Mouse (Mus musculus): ENCODE data around the gene Pkp4. TPM values are rescaled to one million over a fixed set of nuclear protein-coding genes. Genes with fewer than 3 reads are reported as not detected.

The Pkp4 gene
- polyA plus RNA-seq, 1 experiment from 2014 or later: 7.6 TPM

GRCm38 (mm10) chr2:59229250-59229895 is 68.7 kb downstream of the Pkp4 start:
- Histone ChIP-seq H3K4me1 (no peaks in the 10 kb centered on the region), H3K27ac (no peak overlapping the region), H3K9me3 (replicated peaks) (no peaks in the 10 kb centered on the region), H3K4me3 (no peak overlapping the region), H3K27me3 (replicated peaks) (no peaks in the 10 kb centered on the region), H3K9ac (no peak overlapping the region), H3K4me2 (no peak overlapping the region), H3K36me3 (0 out of 2 replicates have a peak, but pooled peaks cover 6% of the 10 kb centered on the region)
- WGBS (ENCODE audit: insufficient replicate concordance): 79% methylated on average over 11 of the region's 11 CpGs
- no peak for ATAC-seq

GRCm38 (mm10) chr2:59230656-59231055 is 70.0 kb downstream of the Pkp4 start:
- no peak for ATAC-seq
- WGBS (ENCODE audit: insufficient replicate concordance): 63% methylated on average over 9 of the region's 9 CpGs
- no peak overlapping the region for H3K9ac ChIP-seq

GRCm38 (mm10) chr2:59231514-59231913 is 70.9 kb downstream of the Pkp4 start:
- ATAC-seq: no peak
- Histone ChIP-seq H3K36me3 (0 out of 2 replicates have a peak, but pooled peaks cover 6% of the 10 kb centered on the region), H3K27me3 (replicated peaks) (no peaks in the 10 kb centered on the region), H3K27ac (no peak overlapping the region), H3K9ac (no peak overlapping the region), H3K4me2 (no peak overlapping the region), H3K4me1 (no peaks in the 10 kb centered on the region), H3K4me3 (no peak overlapping the region), H3K9me3 (replicated peaks) (no peaks in the 10 kb centered on the region)
- WGBS (ENCODE audit: insufficient replicate concordance): 58% methylated on average over 5 of the region's 5 CpGs

More at GRCm38 (mm10) chr2:59230656-59231055, 70.0 kb downstream of the Pkp4 start:
- Histone ChIP-seq H3K4me1 (no peaks in the 10 kb centered on the region), H3K27ac (no peak overlapping the region), H3K4me3 (no peak overlapping the region), H3K9me3 (replicated peaks) (no peaks in the 10 kb centered on the region), H3K4me2 (no peak overlapping the region), H3K27me3 (replicated peaks) (no peaks in the 10 kb centered on the region), H3K36me3 (0 out of 2 replicates have a peak, but pooled peaks cover 6% of the 10 kb centered on the region)

GRCm38 (mm10) chr2:59233294-59233923 is 72.8 kb downstream of the Pkp4 start:
- no peaks in the 10 kb centered on the region for H3K27me3 ChIP-seq (replicated peaks)

GRCm38 (mm10) chr2:59233936-59234335 is 73.3 kb downstream of the Pkp4 start:
- no peak for ATAC-seq
- Histone ChIP-seq H3K36me3 (peaks cover 6% of the 10 kb centered on the region; the same call in 1 of the 2 replicates), H3K4me3 (no peak overlapping the region), H3K9me3 (replicated peaks) (no peaks in the 10 kb centered on the region), H3K27me3 (replicated peaks) (no peaks in the 10 kb centered on the region), H3K27ac (no peak overlapping the region), H3K4me1 (no peaks in the 10 kb centered on the region), H3K9ac (no peak overlapping the region), H3K4me2 (no peak overlapping the region)
- 83% methylated on average over 5 of the region's 5 CpGs for WGBS (ENCODE audit: insufficient replicate concordance)

More at GRCm38 (mm10) chr2:59233294-59233923, 72.8 kb downstream of the Pkp4 start:
- H3K9ac ChIP-seq: no peak overlapping the region
- no peak for ATAC-seq
- no peak overlapping the region for H3K4me3 ChIP-seq
- H3K36me3 ChIP-seq: peaks cover 6% of the 10 kb centered on the region; the same call in 1 of the 2 replicates
- no peak overlapping the region for H3K4me2 ChIP-seq
- no peak overlapping the region for H3K27ac ChIP-seq
- no peaks in the 10 kb centered on the region for H3K9me3 ChIP-seq (replicated peaks)
- WGBS (ENCODE audit: insufficient replicate concordance): 80% methylated on average over 13 of the region's 13 CpGs
- no peaks in the 10 kb centered on the region for H3K4me1 ChIP-seq

GRCm38 (mm10) chr2:59234537-59234936 is 73.9 kb downstream of the Pkp4 start:
- Histone ChIP-seq H3K4me3 (no peak overlapping the region), H3K27ac (no peak overlapping the region), H3K9me3 (replicated peaks) (no peaks in the 10 kb centered on the region), H3K27me3 (replicated peaks) (no peaks in the 10 kb centered on the region), H3K36me3 (peaks cover 6% of the 10 kb centered on the region; the same call in 1 of the 2 replicates), H3K4me1 (no peaks in the 10 kb centered on the region), H3K4me2 (no peak overlapping the region), H3K9ac (no peak overlapping the region)
- ATAC-seq: no peak
- 79% methylated on average over 5 of the region's 5 CpGs for WGBS (ENCODE audit: insufficient replicate concordance)

- H3K4me1 ChIP-seq: no peaks in the 10 kb centered on the region
- no peaks in the 10 kb centered on the region for H3K9me3 ChIP-seq (replicated peaks)
- H3K27ac ChIP-seq: no peak overlapping the region
- H3K9ac ChIP-seq: no peak overlapping the region
- H3K4me2 ChIP-seq: no peak overlapping the region
- no peak overlapping the region for H3K4me3 ChIP-seq
- no peaks in the 10 kb centered on the region for H3K27me3 ChIP-seq (replicated peaks)
- ATAC-seq: no peak
- 70% methylated on average over 10 of the region's 10 CpGs for WGBS (ENCODE audit: insufficient replicate concordance)
- H3K36me3 ChIP-seq: no peaks in the 10 kb centered on the region; the same call in 1 of the 2 replicates
Observed at GRCm38 (mm10) chr2:59239841-59240395, 79.3 kb downstream of the Pkp4 start.

GRCm38 (mm10) chr2:59242117-59242516 is 81.5 kb downstream of the Pkp4 start:
- 87% methylated on average over 10 of the region's 10 CpGs for WGBS (ENCODE audit: insufficient replicate concordance)
- Histone ChIP-seq H3K4me1 (no peaks in the 10 kb centered on the region), H3K4me3 (no peak overlapping the region), H3K36me3 (no peaks in the 10 kb centered on the region; the same call in 1 of the 2 replicates), H3K27ac (no peak overlapping the region), H3K27me3 (replicated peaks) (no peaks in the 10 kb centered on the region), H3K4me2 (no peak overlapping the region), H3K9ac (no peak overlapping the region), H3K9me3 (replicated peaks) (no peaks in the 10 kb centered on the region)
- ATAC-seq: no peak

- H3K9me3 ChIP-seq (replicated peaks): no peaks in the 10 kb centered on the region
- no peaks in the 10 kb centered on the region for H3K36me3 ChIP-seq
- no peak for ATAC-seq
- no peak overlapping the region for H3K4me3 ChIP-seq
- H3K27me3 ChIP-seq (replicated peaks): no peaks in the 10 kb centered on the region
- H3K4me2 ChIP-seq: no peak overlapping the region
- H3K4me1 ChIP-seq: no peaks in the 10 kb centered on the region
- no peak overlapping the region for H3K27ac ChIP-seq
- WGBS (ENCODE audit: insufficient replicate concordance): 82% methylated on average over 12 of the region's 12 CpGs
- H3K9ac ChIP-seq: no peak overlapping the region
Observed at GRCm38 (mm10) chr2:59244273-59245097, 83.8 kb downstream of the Pkp4 start.

GRCm38 (mm10) chr2:59245098-59245388 is 84.4 kb downstream of the Pkp4 start:
- no peak for ATAC-seq
- no peaks in the 10 kb centered on the region for H3K27me3 ChIP-seq (replicated peaks)

GRCm38 (mm10) chr2:59248806-59249205 is 88.2 kb downstream of the Pkp4 start:
- ATAC-seq: no peak
- Histone ChIP-seq H3K4me2 (no peak overlapping the region), H3K27me3 (replicated peaks) (no peaks in the 10 kb centered on the region), H3K9me3 (replicated peaks) (no peaks in the 10 kb centered on the region), H3K36me3 (no peaks in the 10 kb centered on the region), H3K9ac (no peak overlapping the region), H3K4me1 (no peaks in the 10 kb centered on the region), H3K27ac (no peak overlapping the region), H3K4me3 (no peak overlapping the region)
- 68% methylated on average over 3 of the region's 3 CpGs for WGBS (ENCODE audit: insufficient replicate concordance)

More at GRCm38 (mm10) chr2:59245098-59245388, 84.4 kb downstream of the Pkp4 start:
- 71% methylated on average over 3 of the region's 3 CpGs for WGBS (ENCODE audit: insufficient replicate concordance)
- Histone ChIP-seq H3K36me3 (no peaks in the 10 kb centered on the region), H3K9me3 (replicated peaks) (no peaks in the 10 kb centered on the region), H3K27ac (no peak overlapping the region), H3K4me3 (no peak overlapping the region), H3K4me1 (no peaks in the 10 kb centered on the region), H3K9ac (no peak overlapping the region), H3K4me2 (no peak overlapping the region)

GRCm38 (mm10) chr2:59252818-59253217 is 92.2 kb downstream of the Pkp4 start:
- no peaks in the 10 kb centered on the region for H3K27me3 ChIP-seq (replicated peaks)
- no peaks in the 10 kb centered on the region for H3K9me3 ChIP-seq (replicated peaks)
- H3K4me1 ChIP-seq: no peaks in the 10 kb centered on the region
- no peak overlapping the region for H3K27ac ChIP-seq
- no peaks in the 10 kb centered on the region for H3K36me3 ChIP-seq
- no peak for ATAC-seq
- no peak overlapping the region for H3K4me3 ChIP-seq
- H3K9ac ChIP-seq: no peak overlapping the region
- H3K4me2 ChIP-seq: no peak overlapping the region
